Mouse (Mus musculus) heart, postnatal 36 days (tissue): ENCODE results near the gene Olfr1082. TPM values are rescaled to one million over a fixed set of nuclear protein-coding genes. Genes with fewer than 3 reads are reported as not detected.
"Not testable (repeated sequence)": the region's sequence is repeated elsewhere in the genome, so short reads cannot be mapped to it uniquely, and the experiment has no call there.

Experiments used
- DNase-seq, 2 experiments: peaks; one replicate each; pipeline ENCODE4 v3.0.0; 2021 to 2022
- intact Hi-C: fragments of 180-260 bp; cut with DNase I; formaldehyde crosslinking; loops from one replicate; pipeline ENCODE4 v1.15.1; 2025
- total RNA-seq, 2 experiments: library from RNA; stranded (reverse); gene quantifications; 2 replicates each; pipeline ENCODE4 v1.2.3; 2021

The Olfr1082 gene
- not detected for total RNA-seq

- DNase-seq, intact Hi-C loops: not testable (repeated sequence)
Measured at GRCm38 (mm10) chr2:86598866-86599265, at the start of gene Olfr1082. Gene Olfr1082, minus strand, starts transcription at chr2:86598966.

GRCm38 (mm10) chr2:86639625-86640024, 40.9 kb upstream of the Olfr1082 start, which contains the start of gene Olfr1084:
Gene Olfr1084, minus strand, starts transcription at chr2:86639725.
- DNase-seq, intact Hi-C loops: not testable (repeated sequence)

GRCm38 (mm10) chr2:86558135-86558534, 40.6 kb downstream of the Olfr1082 start, which contains the start of gene Olfr1080:
Gene Olfr1080, minus strand, starts transcription at chr2:86558235.
- DNase-seq, intact Hi-C loops: not testable (repeated sequence)

Other genes starting within 250 kb of the Olfr1082 start
- gene Olfr1055, start 248.7 kb downstream of the Olfr1082 start, total RNA-seq: not detected
- gene Olfr1056, start 236.5 kb downstream of the Olfr1082 start, total RNA-seq: not detected
- gene Olfr1057, start 220.6 kb downstream of the Olfr1082 start, total RNA-seq: not detected
- not detected for gene Olfr1058, start 210.4 kb downstream of the Olfr1082 start, total RNA-seq
- not detected for gene Olfr1061, start 184.9 kb downstream of the Olfr1082 start, total RNA-seq
- gene Olfr1062, start 172.2 kb downstream of the Olfr1082 start, total RNA-seq: not detected
- gene Olfr1065, start 148.4 kb downstream of the Olfr1082 start, total RNA-seq: not detected
- gene Olfr1066, start 142.7 kb downstream of the Olfr1082 start, total RNA-seq: not detected
- not detected for gene Olfr228, start 111.6 kb downstream of the Olfr1082 start, total RNA-seq
- gene Olfr1076, start 90.5 kb downstream of the Olfr1082 start, total RNA-seq: not detected
- not detected for gene Olfr1079, start 56.5 kb downstream of the Olfr1082 start, total RNA-seq
- not detected for gene Olfr1080, start 40.7 kb downstream of the Olfr1082 start, total RNA-seq
- not detected for gene Olfr1084, start 40.8 kb upstream of the Olfr1082 start, total RNA-seq
- not detected for gene Olfr1085, start 63.1 kb upstream of the Olfr1082 start, total RNA-seq
- not detected for gene Olfr1086, start 81.1 kb upstream of the Olfr1082 start, total RNA-seq
- gene Olfr1087, start 99.4 kb upstream of the Olfr1082 start, total RNA-seq: not detected
- not detected for gene Olfr1089, start 134.7 kb upstream of the Olfr1082 start, total RNA-seq
- not detected for gene Olfr1090, start 160.0 kb upstream of the Olfr1082 start, total RNA-seq
- not detected for gene Olfr1093, start 183.5 kb upstream of the Olfr1082 start, total RNA-seq
- not detected for gene Olfr141, start 211.1 kb upstream of the Olfr1082 start, total RNA-seq
- not detected for gene Olfr1094, start 225.7 kb upstream of the Olfr1082 start, total RNA-seq